Mouse (Mus musculus) thymus, postnatal 14 days (tissue): Measurements from ENCODE around the gene Gnas.

Experiments
- DNase-seq: peaks from one replicate; pipeline ENCODE4 v3.0.0; 2021

The Gnas gene

DNA sequence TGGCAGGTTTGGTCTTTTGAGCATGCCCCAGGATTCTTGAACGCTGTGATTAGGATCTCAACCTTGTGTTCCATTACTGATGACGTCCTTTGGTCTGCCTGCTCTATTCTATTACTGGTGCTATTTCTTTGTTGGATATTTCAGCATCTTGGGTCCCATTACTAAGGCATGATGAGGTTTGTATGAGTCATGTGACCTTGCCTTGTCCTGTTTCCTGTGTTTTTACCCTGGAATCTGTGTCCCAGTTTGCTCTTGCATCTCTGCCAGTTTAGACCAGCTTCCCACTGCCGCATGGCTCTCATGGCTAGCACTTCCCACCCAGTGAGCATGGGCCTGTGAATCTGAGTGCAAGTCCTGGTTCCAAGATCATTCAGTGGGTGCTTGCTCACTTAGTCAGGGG lies 107.8 kb downstream of the Gnas start:
- DNase-seq = no peak

DNA sequence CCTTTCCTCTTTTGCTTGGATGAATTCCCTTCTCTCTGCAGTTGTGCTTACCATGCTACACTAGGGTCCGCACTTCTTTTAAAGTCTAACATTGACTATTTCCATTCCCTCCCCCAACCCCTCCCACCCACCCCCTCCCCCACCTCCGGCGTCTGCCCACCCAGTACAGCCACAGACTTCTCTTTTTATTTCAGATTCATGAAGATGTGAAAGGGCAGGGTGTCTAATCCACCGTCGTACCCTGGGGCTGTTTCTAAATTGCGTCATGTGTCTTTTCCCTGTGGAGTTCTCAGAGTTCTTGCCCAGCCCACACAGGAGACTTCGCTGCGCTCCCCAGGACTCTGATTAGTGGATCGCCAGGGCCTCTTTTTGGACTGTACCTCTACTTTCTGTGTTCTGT lies 108.4 kb downstream of the Gnas start:
- DNase-seq = no peak

DNA sequence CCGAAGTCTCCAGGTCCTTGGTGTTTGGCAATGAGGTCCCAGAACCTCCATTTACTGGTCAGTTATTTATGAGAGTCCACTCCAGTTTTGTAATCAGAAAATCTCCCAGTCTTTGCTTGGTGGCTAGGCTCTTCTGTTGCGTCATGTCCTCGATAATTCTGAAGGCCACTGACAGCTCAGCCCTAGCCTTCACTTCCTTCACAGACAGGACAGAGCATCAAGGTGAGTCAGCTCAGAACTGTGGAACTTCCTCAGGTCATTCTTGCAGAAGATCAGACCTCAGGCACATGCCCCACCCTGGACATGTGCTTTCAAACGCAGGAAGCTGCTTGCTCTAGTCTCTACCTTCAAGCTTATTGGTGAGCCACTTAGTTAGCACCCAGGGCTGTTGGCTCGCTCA lies 109.3 kb downstream of the Gnas start:
- no peak for DNase-seq
